Mouse (Mus musculus): ENCODE results near the gene Ttc28. TPM values are rescaled to one million over a fixed set of nuclear protein-coding genes. Genes with fewer than 3 reads are reported as not detected.

The Ttc28 gene
- polyA plus RNA-seq, 1 experiment from 2014 or later = 5.7 TPM

GRCm38 (mm10) chr5:111074050-111074449, 194.4 kb downstream of the Ttc28 start:
- Histone ChIP-seq H3K4me2 (no peak overlapping the region), H3K27me3 (replicated peaks; ENCODE audit: control insufficient read depth, insufficient read depth, low read length) (no peaks in the 10 kb centered on the region), H3K27ac (ENCODE audit: low read depth, low read length) (no peak overlapping the region), H3K9me3 (ENCODE audit: control insufficient read depth, low read length) (no peaks in the 10 kb centered on the region), H3K9ac (ENCODE audit: low read depth, low read length) (no peak overlapping the region), H3K4me1 (replicated peaks; ENCODE audit: control insufficient read depth, insufficient read depth, low read length) (no peaks in the 10 kb centered on the region), H3K4me3 (ENCODE audit: low read depth, low read length) (no peak overlapping the region), H3K36me3 (ENCODE audit: control insufficient read depth, insufficient read depth, low read length) (no peaks in the 10 kb centered on the region)
- ATAC-seq (replicated peaks; ENCODE audit: low FRiP score) = no peak
- 52% methylated on average over 7 of the region's 7 CpGs for WGBS
- DNase-seq (ENCODE audit: low spot score) = no peak

GRCm38 (mm10) chr5:111075841-111076240, 196.2 kb downstream of the Ttc28 start:
- no peaks in the 10 kb centered on the region for H3K36me3 ChIP-seq (ENCODE audit: control insufficient read depth, insufficient read depth, low read length)
- ATAC-seq (replicated peaks; ENCODE audit: low FRiP score) = no peak
- H3K27ac ChIP-seq (ENCODE audit: low read depth, low read length) = no peak overlapping the region
- no peak overlapping the region for H3K4me2 ChIP-seq
- H3K4me1 ChIP-seq (replicated peaks; ENCODE audit: control insufficient read depth, insufficient read depth, low read length) = no peaks in the 10 kb centered on the region
- DNase-seq (ENCODE audit: low spot score) = no peak
- no peaks in the 10 kb centered on the region for H3K9me3 ChIP-seq (ENCODE audit: control insufficient read depth, low read length)
- no peaks in the 10 kb centered on the region for H3K27me3 ChIP-seq (replicated peaks; ENCODE audit: control insufficient read depth, insufficient read depth, low read length)
- no peak overlapping the region for H3K4me3 ChIP-seq (ENCODE audit: low read depth, low read length)
- H3K9ac ChIP-seq (ENCODE audit: low read depth, low read length) = no peak overlapping the region
- WGBS = 55% methylated on average over 5 of the region's 5 CpGs

GRCm38 (mm10) chr5:111077261-111077660, 197.7 kb downstream of the Ttc28 start:
- ATAC-seq (replicated peaks; ENCODE audit: low FRiP score) (no peak), DNase-seq (ENCODE audit: low spot score) (no peak)
- H3K27ac ChIP-seq (ENCODE audit: low read depth, low read length) = no peak overlapping the region
- WGBS = 82% methylated on average over 9 of the region's 9 CpGs
- H3K4me2 ChIP-seq = no peak overlapping the region
- H3K27me3 ChIP-seq (replicated peaks; ENCODE audit: control insufficient read depth, insufficient read depth, low read length) = no peaks in the 10 kb centered on the region
- no peaks in the 10 kb centered on the region for H3K9me3 ChIP-seq (ENCODE audit: control insufficient read depth, low read length)
- H3K4me1 ChIP-seq (replicated peaks; ENCODE audit: control insufficient read depth, insufficient read depth, low read length) = no peaks in the 10 kb centered on the region
- H3K9ac ChIP-seq (ENCODE audit: low read depth, low read length) = no peak overlapping the region
- H3K4me3 ChIP-seq (ENCODE audit: low read depth, low read length) = no peak overlapping the region
- H3K36me3 ChIP-seq (ENCODE audit: control insufficient read depth, insufficient read depth, low read length) = no peaks in the 10 kb centered on the region

GRCm38 (mm10) chr5:111080601-111081000, 201.0 kb downstream of the Ttc28 start:
- no peaks in the 10 kb centered on the region for H3K27me3 ChIP-seq (replicated peaks; ENCODE audit: control insufficient read depth, insufficient read depth, low read length)
- H3K27ac ChIP-seq (ENCODE audit: low read depth, low read length) = no peak overlapping the region
- H3K36me3 ChIP-seq (ENCODE audit: control insufficient read depth, insufficient read depth, low read length) = no peaks in the 10 kb centered on the region
- H3K9ac ChIP-seq (ENCODE audit: low read depth, low read length) = no peak overlapping the region
- H3K9me3 ChIP-seq (ENCODE audit: control insufficient read depth, low read length) = no peaks in the 10 kb centered on the region
- no peak overlapping the region for H3K4me2 ChIP-seq
- H3K4me1 ChIP-seq (replicated peaks; ENCODE audit: control insufficient read depth, insufficient read depth, low read length) = no peaks in the 10 kb centered on the region
- no peak overlapping the region for H3K4me3 ChIP-seq (ENCODE audit: low read depth, low read length)
- WGBS = 83% methylated on average over 5 of the region's 5 CpGs
- no peak for DNase-seq (ENCODE audit: low spot score)
- no peak for ATAC-seq (replicated peaks; ENCODE audit: low FRiP score)

- no peaks in the 10 kb centered on the region for H3K36me3 ChIP-seq (ENCODE audit: control insufficient read depth, insufficient read depth, low read length)
- no peak for DNase-seq (ENCODE audit: low spot score)
- no peaks in the 10 kb centered on the region for H3K27me3 ChIP-seq (replicated peaks; ENCODE audit: control insufficient read depth, insufficient read depth, low read length)
- no peak for ATAC-seq (replicated peaks; ENCODE audit: low FRiP score)
- no peak overlapping the region for H3K4me3 ChIP-seq (ENCODE audit: low read depth, low read length)
- no peaks in the 10 kb centered on the region for H3K9me3 ChIP-seq (ENCODE audit: control insufficient read depth, low read length)
- H3K4me2 ChIP-seq = no peak overlapping the region
- H3K4me1 ChIP-seq (replicated peaks; ENCODE audit: control insufficient read depth, insufficient read depth, low read length) = no peaks in the 10 kb centered on the region
- no peak overlapping the region for H3K27ac ChIP-seq (ENCODE audit: low read depth, low read length)
- WGBS = 85% methylated on average over 4 of the region's 4 CpGs
- no peak overlapping the region for H3K9ac ChIP-seq (ENCODE audit: low read depth, low read length)
Observed at GRCm38 (mm10) chr5:111085849-111086248, 206.2 kb downstream of the Ttc28 start.

GRCm38 (mm10) chr5:111096750-111097149, 217.1 kb downstream of the Ttc28 start:
- Histone ChIP-seq H3K27ac (ENCODE audit: low read depth, low read length) (no peak overlapping the region), H3K4me2 (no peak overlapping the region), H3K36me3 (ENCODE audit: control insufficient read depth, insufficient read depth, low read length) (no peaks in the 10 kb centered on the region; the same call in 1 of the 2 replicates), H3K4me1 (replicated peaks; ENCODE audit: control insufficient read depth, insufficient read depth, low read length) (peaks cover 15% of the 10 kb centered on the region), H3K9ac (ENCODE audit: low read depth, low read length) (no peak overlapping the region), H3K4me3 (ENCODE audit: low read depth, low read length) (no peak overlapping the region), H3K27me3 (replicated peaks; ENCODE audit: control insufficient read depth, insufficient read depth, low read length) (no peaks in the 10 kb centered on the region), H3K9me3 (ENCODE audit: control insufficient read depth, low read length) (no peaks in the 10 kb centered on the region)
- WGBS = 55% methylated on average over 5 of the region's 5 CpGs
- ATAC-seq (replicated peaks; ENCODE audit: low FRiP score) (no peak), DNase-seq (ENCODE audit: low spot score) (no peak)

GRCm38 (mm10) chr5:111097233-111098160, 217.9 kb downstream of the Ttc28 start:
- no peak for DNase-seq (ENCODE audit: low spot score)

GRCm38 (mm10) chr5:111098516-111099274, 219.1 kb downstream of the Ttc28 start:
- Histone ChIP-seq H3K36me3 (ENCODE audit: control insufficient read depth, insufficient read depth, low read length) (no peaks in the 10 kb centered on the region; the same call in 1 of the 2 replicates), H3K4me3 (ENCODE audit: low read depth, low read length) (no peak overlapping the region), H3K4me1 (replicated peaks; ENCODE audit: control insufficient read depth, insufficient read depth, low read length) (peaks cover 15% of the 10 kb centered on the region), H3K27ac (ENCODE audit: low read depth, low read length) (no peak overlapping the region), H3K27me3 (replicated peaks; ENCODE audit: control insufficient read depth, insufficient read depth, low read length) (no peaks in the 10 kb centered on the region), H3K4me2 (no peak overlapping the region), H3K9me3 (ENCODE audit: control insufficient read depth, low read length) (no peaks in the 10 kb centered on the region), H3K9ac (ENCODE audit: low read depth, low read length) (no peak overlapping the region)
- DNase-seq (ENCODE audit: low spot score) = no peak
- ATAC-seq (replicated peaks; ENCODE audit: low FRiP score) = no peak
- 51% methylated on average over 7 of the region's 7 CpGs for WGBS

More at GRCm38 (mm10) chr5:111097233-111098160, 217.9 kb downstream of the Ttc28 start:
- 72% methylated on average over 11 of the region's 11 CpGs for WGBS
- Histone ChIP-seq H3K9me3 (ENCODE audit: control insufficient read depth, low read length) (no peaks in the 10 kb centered on the region), H3K27ac (ENCODE audit: low read depth, low read length) (no peak overlapping the region), H3K4me2 (no peak overlapping the region), H3K36me3 (ENCODE audit: control insufficient read depth, insufficient read depth, low read length) (no peaks in the 10 kb centered on the region; the same call in 1 of the 2 replicates), H3K27me3 (replicated peaks; ENCODE audit: control insufficient read depth, insufficient read depth, low read length) (no peaks in the 10 kb centered on the region), H3K9ac (ENCODE audit: low read depth, low read length) (no peak overlapping the region), H3K4me3 (ENCODE audit: low read depth, low read length) (no peak overlapping the region), H3K4me1 (replicated peaks; ENCODE audit: control insufficient read depth, insufficient read depth, low read length) (peaks cover 15% of the 10 kb centered on the region)
- ATAC-seq (replicated peaks; ENCODE audit: low FRiP score) = no peak

Measured in liver, embryonic 11.5 days (tissue).